Mouse (Mus musculus) stomach, postnatal 0 days (tissue): Measurements from ENCODE around the gene Cactin. TPM values are rescaled to one million over a fixed set of nuclear protein-coding genes. Genes with fewer than 3 reads are reported as not detected.
A peak's percentile ranks its signal among the peaks of the same experiment; 100 is the strongest.

Experiments used
- ATAC-seq: fragments of 200-750 bp; cut with Nextera tagmentation; 2 replicates; pipeline ENCODE4 v1.8.0; 2017; ENCODE audit not compliant: low FRiP score, low TSS enrichment
- DNase-seq: peaks from one replicate; pipeline ENCODE4 v3.0.0-alpha.2; 2016; ENCODE audit warnings: low spot score
- H3K27ac ChIP-seq: fragments of 300-500 bp; sonication (generic); replicated peaks from 2 replicates; pipeline ENCODE4 v1.5.1; 2014; ENCODE audit warnings: mild to moderate bottlenecking, control low read depth
- H3K27me3 ChIP-seq: fragments of 300-500 bp; sonication (generic); 2 replicates; pipeline ENCODE4 v1.6.1; 2014; ENCODE audit warnings: low read length; ENCODE audit not compliant: control insufficient read depth, insufficient read depth
- H3K36me3 ChIP-seq: fragments of 300-500 bp; sonication (generic); 2 replicates; pipeline ENCODE4 v1.6.1; 2014; ENCODE audit warnings: low read length, mixed read lengths; ENCODE audit not compliant: control insufficient read depth, insufficient read depth
- H3K4me1 ChIP-seq: fragments of 300-500 bp; sonication (generic); replicated peaks from 2 replicates; pipeline ENCODE4 v1.6.1; 2014; ENCODE audit warnings: antibody characterized with exemption; ENCODE audit not compliant: control insufficient read depth, insufficient read depth
- H3K4me2 ChIP-seq: fragments of 300-500 bp; sonication (generic); replicated peaks from 2 replicates; pipeline ENCODE4 v1.6.1; 2014; ENCODE audit warnings: low read depth, mild to moderate bottlenecking, control low read depth, moderate library complexity
- H3K4me3 ChIP-seq: fragments of 300-500 bp; sonication (generic); 2 replicates; pipeline ENCODE4 v1.5.1; 2014; ENCODE audit warnings: low read depth, low read length, control low read depth
- H3K9ac ChIP-seq: fragments of 300-500 bp; sonication (generic); 2 replicates; pipeline ENCODE4 v1.6.1; 2014; ENCODE audit warnings: mild to moderate bottlenecking, low read length, control low read depth, mixed read lengths
- H3K9me3 ChIP-seq: fragments of 300-500 bp; sonication (generic); 2 replicates; pipeline ENCODE4 v1.6.1; 2016; ENCODE audit warnings: low read length; ENCODE audit not compliant: control insufficient read depth
- CTCF ChIP-seq: IDR thresholded peaks from 2 replicates; pipeline ENCODE4 v1.5.1; 2016; ENCODE audit warnings: antibody characterized with exemption, low read depth, mild to moderate bottlenecking, moderate library complexity
- EP300 ChIP-seq: optimal IDR thresholded peaks from 2 replicates; pipeline ENCODE3; 2016; ENCODE audit warnings: antibody characterized with exemption
- WGBS: fragments of 180-500 bp; shearing (Covaris S2); extraction: QIAGEN DNeasy Blood & Tissue Kit; methylation state at CpG from one replicate; pipeline ENCODE4 v1.1.7; 2014; 5-methylcytosine and 5-hydroxymethylcytosine counted together
- polyA plus RNA-seq: library from polyadenylated mRNA; unstranded; fragments of >200 nt; fragmentation: Nextera tagmentation; extraction: Ambion mirVana; gene quantifications from 2 replicates; pipeline ENCODE4 v1.2.1, GENCODE M21; 2015

The Cactin gene
- polyA plus RNA-seq, 1 experiment from 2014 or later: 16.2 TPM

DNA sequence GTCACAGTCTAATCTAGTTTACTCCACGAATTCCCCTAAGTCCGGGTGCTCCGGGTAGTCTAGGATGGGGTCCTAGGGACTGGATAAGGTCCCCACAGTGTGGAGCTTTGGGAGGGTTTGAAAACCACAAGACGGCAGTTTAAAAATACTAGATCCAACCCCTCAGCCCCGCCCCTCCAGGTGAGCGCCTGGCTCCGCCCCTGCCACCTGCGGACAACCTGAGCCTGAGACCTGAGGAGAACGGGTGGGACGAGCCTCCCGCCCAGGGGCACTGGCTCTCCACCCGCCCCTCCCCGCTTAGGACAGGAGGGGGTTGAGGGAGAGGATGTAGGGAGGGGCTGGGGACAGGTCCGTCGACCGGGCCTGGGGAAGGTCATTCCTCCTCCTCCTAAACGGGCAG, 36.2 kb upstream of the Cactin start:
- TF ChIP-seq CTCF (no peak), EP300 (no peak)
- Histone ChIP-seq H3K4me2 (peak overlapping the region; percentile 65), H3K36me3 (no peaks in the 10 kb centered on the region), H3K4me3 (peak overlapping the region; percentile 10; the same call in 1 of the 2 replicates), H3K27me3 (no peaks in the 10 kb centered on the region), H3K27ac (0 out of 2 replicates have a peak overlapping the region, but pooled peaks have one; percentile 78), H3K9ac (no peak overlapping the region), H3K4me1 (no peaks in the 10 kb centered on the region), H3K9me3 (no peaks in the 10 kb centered on the region)
- DNase-seq (peak; percentile 85), ATAC-seq (0 out of 2 replicates have a peak, but pooled peaks have one; percentile 4)
- 7% methylated on average over 17 of the region's 17 CpGs for WGBS

DNA sequence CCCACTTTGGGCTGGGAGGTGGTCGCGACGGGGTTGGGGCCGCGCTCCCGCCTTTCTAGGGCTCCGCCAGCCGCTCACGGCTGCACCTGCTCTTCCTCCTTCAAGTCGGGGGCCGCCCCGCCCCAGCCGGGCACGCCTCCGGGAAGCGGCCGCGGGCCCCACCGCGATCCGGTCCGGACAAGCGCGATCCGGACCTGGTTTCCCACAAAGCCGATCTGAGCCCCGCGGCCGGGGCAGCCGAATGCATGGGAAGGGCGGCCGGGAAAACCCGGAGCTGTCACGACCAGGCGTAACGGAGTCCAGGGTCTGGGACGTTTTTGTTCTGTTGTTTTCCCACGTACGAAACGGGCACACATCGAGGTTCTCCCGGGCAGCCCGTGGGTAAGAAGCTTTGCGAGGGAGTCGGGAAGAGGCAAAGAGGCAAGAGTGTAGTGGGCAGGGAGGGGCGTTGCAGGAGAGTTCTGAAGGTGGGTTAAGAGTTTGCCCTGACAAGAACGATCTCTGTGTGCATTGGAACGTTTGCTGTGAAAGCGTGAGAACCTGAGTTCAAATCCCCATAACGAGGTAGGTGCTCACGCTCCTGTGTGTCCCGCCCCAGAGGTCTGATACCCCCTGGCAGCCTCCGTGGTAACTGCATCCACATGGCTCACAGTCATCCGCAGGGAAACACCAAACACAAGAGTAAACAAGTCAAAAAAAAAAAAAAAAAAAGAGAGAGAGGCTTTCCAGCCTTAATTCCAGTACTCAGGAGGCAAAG, 35.0 kb upstream of the Cactin start:
- ATAC-seq (peak; percentile 71), DNase-seq (peak; percentile 96)
- Histone ChIP-seq H3K9ac (peak overlapping the region; percentile 57), H3K4me1 (no peaks in the 10 kb centered on the region), H3K27ac (peak overlapping the region; percentile 78), H3K27me3 (no peaks in the 10 kb centered on the region), H3K4me3 (peak overlapping the region; percentile 43), H3K4me2 (peak overlapping the region; percentile 65), H3K9me3 (no peaks in the 10 kb centered on the region), H3K36me3 (no peaks in the 10 kb centered on the region)
- 2% methylated on average over 54 of the region's 54 CpGs for WGBS
- TF ChIP-seq CTCF (0 out of 2 replicates have a peak, but pooled peaks have one; percentile 3), EP300 (peak; percentile 87)

DNA sequence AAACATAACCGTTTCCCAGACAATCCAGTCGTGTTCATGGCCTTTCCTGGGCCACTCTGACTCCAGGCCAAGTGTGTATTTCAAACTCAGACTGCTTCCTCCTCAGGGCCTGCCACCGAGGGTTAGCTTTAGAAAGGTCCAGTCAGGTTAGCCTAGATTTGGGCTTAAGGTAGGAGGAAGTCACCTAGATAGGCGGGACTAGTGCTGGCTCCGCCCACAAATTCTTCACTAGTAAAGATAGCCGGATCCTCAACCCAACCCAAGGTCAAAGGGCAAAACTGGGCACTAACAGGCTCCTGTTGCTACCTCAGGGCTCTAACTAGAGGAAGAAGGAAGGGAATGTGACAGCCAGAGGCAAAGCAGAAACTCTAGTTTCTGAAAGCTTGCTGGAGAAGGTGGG, 34.3 kb upstream of the Cactin start:
- WGBS: 32% methylated on average over 6 of the region's 6 CpGs
- DNase-seq (peak; percentile 86), ATAC-seq (peak; percentile 25)
- no peak overlapping the region for H3K9ac ChIP-seq
- no peak overlapping the region for H3K4me3 ChIP-seq
- no peaks in the 10 kb centered on the region for H3K36me3 ChIP-seq
- no peaks in the 10 kb centered on the region for H3K4me1 ChIP-seq
- H3K4me2 ChIP-seq: no peak overlapping the region
- H3K9me3 ChIP-seq: no peaks in the 10 kb centered on the region
- no peaks in the 10 kb centered on the region for H3K27me3 ChIP-seq
- H3K27ac ChIP-seq: peak overlapping the region; percentile 78
- TF ChIP-seq CTCF (no peak), EP300 (no peak)

DNA sequence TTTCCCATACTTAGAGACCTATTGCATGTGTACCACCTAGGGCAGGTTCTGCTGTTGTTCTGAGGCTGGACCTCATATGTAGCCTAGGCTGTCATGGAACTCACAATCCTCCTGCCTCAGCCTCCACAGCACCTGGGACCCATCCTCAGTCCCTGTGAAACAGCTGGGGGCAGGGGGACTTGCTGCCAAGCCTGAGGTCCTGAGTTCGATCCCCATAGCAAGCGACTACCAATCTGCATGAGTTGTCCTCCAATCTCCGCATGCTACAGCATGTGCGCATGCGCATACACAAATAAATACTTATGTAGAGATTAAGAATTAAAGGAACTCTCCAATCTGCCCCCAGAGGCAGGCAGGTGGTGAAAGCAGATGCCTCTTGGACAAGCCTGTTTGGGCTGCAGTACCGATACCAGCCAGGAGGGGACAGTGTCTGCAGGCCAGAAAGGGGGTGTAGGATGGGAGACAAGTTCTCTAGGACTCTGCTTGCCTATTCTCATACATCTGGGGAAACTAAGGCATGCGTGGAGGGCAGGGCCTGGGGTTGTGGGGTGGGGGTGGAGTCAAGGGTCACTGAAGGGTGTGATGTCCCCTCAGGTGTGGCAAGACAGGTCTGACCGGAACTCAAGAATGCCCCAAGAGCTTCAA, 33.3 kb upstream of the Cactin start:
- WGBS: 50% methylated on average over 8 of the region's 8 CpGs
- DNase-seq: peak; percentile 83
- no peaks in the 10 kb centered on the region for H3K27me3 ChIP-seq

DNA sequence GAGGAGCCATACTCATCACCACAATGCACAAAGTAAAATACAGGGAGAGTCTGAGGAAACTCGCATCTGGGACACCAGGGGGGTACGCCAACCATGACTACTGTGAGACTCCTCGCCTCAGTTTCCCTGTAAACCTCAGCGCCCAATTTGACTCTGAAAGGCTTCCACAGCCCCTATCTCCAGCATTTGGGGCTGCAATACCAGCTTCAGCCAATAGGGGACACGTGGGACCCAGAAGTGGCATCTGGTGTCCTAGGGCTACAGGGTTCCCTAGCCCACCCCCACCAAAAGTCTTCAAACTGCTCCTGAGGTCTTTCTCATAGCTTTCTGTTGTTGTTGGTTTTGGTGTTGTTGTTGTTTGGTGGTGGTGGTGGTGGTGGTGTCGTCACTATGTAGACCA, 32.3 kb upstream of the Cactin start:
- H3K4me3 ChIP-seq: no peak overlapping the region; the same call in 1 of the 2 replicates
- no peaks in the 10 kb centered on the region for H3K27me3 ChIP-seq
- H3K36me3 ChIP-seq: no peaks in the 10 kb centered on the region
- 35% methylated on average over 6 of the region's 6 CpGs for whole genome bisulfite sequencing
- H3K4me1 ChIP-seq: no peaks in the 10 kb centered on the region; the same call in 1 of the 2 replicates
- no peak overlapping the region for H3K9ac ChIP-seq
- ATAC-seq: no peak
- peak; percentile 74 for TF ChIP-seq CTCF
- TF ChIP-seq EP300: no peak
- H3K4me2 ChIP-seq: peak overlapping the region; percentile 38
- no peaks in the 10 kb centered on the region for H3K9me3 ChIP-seq
- peak overlapping the region; percentile 41 for H3K27ac ChIP-seq
- no peak for DNase-seq

More for the DNA sequence above, 33.3 kb upstream of the Cactin start:
- Histone ChIP-seq H3K4me1 (no peaks in the 10 kb centered on the region), H3K4me2 (peak overlapping the region; percentile 38), H3K27ac (peak overlapping the region; percentile 41; the same call in 1 of the 2 replicates), H3K36me3 (no peaks in the 10 kb centered on the region), H3K9ac (no peak overlapping the region), H3K9me3 (no peaks in the 10 kb centered on the region), H3K4me3 (peak overlapping the region; percentile 8; the same call in 1 of the 2 replicates)
- no peak for ATAC-seq
- TF ChIP-seq CTCF (peak; percentile 92), EP300 (no peak)

DNA sequence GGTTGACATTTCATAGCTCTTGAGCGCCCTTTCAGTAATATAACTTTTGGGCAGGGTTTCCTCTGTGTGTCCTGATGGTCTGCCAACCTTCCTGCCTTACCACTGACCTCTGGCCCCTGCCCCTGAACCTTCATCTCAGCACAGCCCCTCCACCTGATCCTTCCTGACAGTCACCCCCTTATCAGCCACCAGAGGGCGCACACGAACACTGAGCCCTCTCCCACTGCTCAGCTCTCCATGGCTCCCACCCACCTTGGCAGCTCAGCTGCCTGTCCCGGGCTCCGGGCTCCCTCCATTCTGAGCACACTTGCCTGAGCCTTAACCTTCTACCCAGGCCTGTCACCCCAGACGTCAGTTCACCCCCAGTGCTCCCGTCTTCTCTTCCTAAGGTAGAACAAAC, 31.6 kb upstream of the Cactin start:
- no peaks in the 10 kb centered on the region for H3K36me3 ChIP-seq
- ATAC-seq: peak; percentile 5; the same call in 1 of the 2 replicates
- H3K27ac ChIP-seq: peak overlapping the region; percentile 94
- H3K4me2 ChIP-seq: peak overlapping the region; percentile 54
- H3K27me3 ChIP-seq: no peaks in the 10 kb centered on the region
- no peaks in the 10 kb centered on the region for H3K9me3 ChIP-seq
- peaks cover 7% of the 10 kb centered on the region; the same call in 1 of the 2 replicates for H3K4me1 ChIP-seq
- peak; percentile 91 for TF ChIP-seq CTCF
- no peak for TF ChIP-seq EP300
- 3% methylated on average over 7 of the region's 7 CpGs for WGBS
- peak overlapping the region; percentile 45 for H3K4me3 ChIP-seq
- 0 out of 2 replicates have a peak overlapping the region, but pooled peaks have one; percentile 4 for H3K9ac ChIP-seq
- peak; percentile 80 for DNase-seq
